Comparison of ENCODE assay signal across 28 mouse cellular contexts in genomic region chr1:152286677-152287076, GRCm38 (mm10).
A peak's percentile ranks its signal among the peaks of the same experiment; 100 is the strongest.
DNase-seq lines count a peak whose midpoint lies in the region; ATAC-seq and TF ChIP-seq lines count a peak whose summit lies in the region.
"Had no signal": no experiment of that assay in that cellular context is flagged by ENCODE, and none has a peak within 500 bp of the region (broad histone marks: within the 10 kb centered on the region; RNA-seq: fewer than 3 reads in every experiment).

No protein-coding gene starts in this region.

- H3K9me3 ChIP-seq in hindbrain, embryonic 11.5 days (ENCODE audit: control insufficient read depth, low read length), result no peaks in the 10 kb centered on the region
- H3K9me3 ChIP-seq in hindbrain, embryonic 10.5 days, result no peaks in the 10 kb centered on the region
- H3K9me3 ChIP-seq in midbrain, postnatal 0 days (ENCODE audit: low read length), result no peaks in the 10 kb centered on the region
- no peaks in the 10 kb centered on the region for H3K9me3 ChIP-seq in midbrain, embryonic 11.5 days (ENCODE audit: control insufficient read depth, low read length)
- no peaks in the 10 kb centered on the region for H3K9me3 ChIP-seq in hindbrain, embryonic 14.5 days (ENCODE audit: control insufficient read depth, low read length)
- H3K9me3 ChIP-seq in neural tube, embryonic 15.5 days (replicated peaks), result no peaks in the 10 kb centered on the region
- H3K9me3 ChIP-seq: embryonic facial prominence, embryonic 12.5 days; heart, embryonic 10.5 days; heart, embryonic 15.5 days; limb, embryonic 13.5 days; liver, embryonic 12.5 days had no signal

- 71% methylated on average over 8 of the region's 8 CpGs for WGBS in hindbrain, embryonic 11.5 days
- whole genome bisulfite sequencing in hindbrain, embryonic 10.5 days, result 71% methylated on average over 8 of the region's 8 CpGs
- WGBS in midbrain, postnatal 0 days, result 56% methylated on average over 8 of the region's 8 CpGs
- WGBS in midbrain, embryonic 11.5 days, result 76% methylated on average over 8 of the region's 8 CpGs
- WGBS in hindbrain, embryonic 14.5 days, result 38% methylated on average over 8 of the region's 8 CpGs
- WGBS in neural tube, embryonic 15.5 days, result 31% methylated on average over 8 of the region's 8 CpGs

- no peak overlapping the region for H3K9ac ChIP-seq in hindbrain, embryonic 11.5 days (ENCODE audit: low read depth, low read length)
- H3K9ac ChIP-seq in midbrain, postnatal 0 days (replicated peaks; ENCODE audit: low read length, poor library complexity, severe bottlenecking), result no peak overlapping the region
- H3K9ac ChIP-seq in midbrain, embryonic 11.5 days (ENCODE audit: low read length), result no peak overlapping the region
- no peak overlapping the region for H3K9ac ChIP-seq in hindbrain, embryonic 14.5 days
- no peak overlapping the region for H3K9ac ChIP-seq in neural tube, embryonic 15.5 days (replicated peaks)
- H3K9ac ChIP-seq: embryonic facial prominence, embryonic 12.5 days; heart, embryonic 15.5 days; limb, embryonic 13.5 days; liver, embryonic 12.5 days; liver, postnatal 0 days had no signal

- no peaks in the 10 kb centered on the region for H3K27me3 ChIP-seq in hindbrain, embryonic 11.5 days (ENCODE audit: control insufficient read depth, insufficient read depth, low read length)
- no peaks in the 10 kb centered on the region for H3K27me3 ChIP-seq in hindbrain, embryonic 10.5 days (ENCODE audit: insufficient read depth, poor library complexity, severe bottlenecking)
- H3K27me3 ChIP-seq in midbrain, postnatal 0 days (ENCODE audit: insufficient read depth, low read length), result no peaks in the 10 kb centered on the region
- H3K27me3 ChIP-seq in midbrain, embryonic 11.5 days (ENCODE audit: control insufficient read depth, insufficient read depth, low read length), result no peaks in the 10 kb centered on the region
- H3K27me3 ChIP-seq in hindbrain, embryonic 14.5 days (ENCODE audit: control insufficient read depth, insufficient read depth, low read length), result no peaks in the 10 kb centered on the region
- no peaks in the 10 kb centered on the region for H3K27me3 ChIP-seq in neural tube, embryonic 15.5 days (replicated peaks)
- H3K27me3 ChIP-seq: heart, embryonic 15.5 days; limb, embryonic 13.5 days; liver, embryonic 12.5 days had no signal

- no peak for DNase-seq in hindbrain, embryonic 11.5 days (ENCODE audit: low spot score)
- DNase-seq in hindbrain, embryonic 10.5 days (ENCODE audit: low spot score), result no peak
- peak; percentile 50 for DNase-seq in midbrain, postnatal 0 days (ENCODE audit: low spot score)
- DNase-seq in midbrain, embryonic 11.5 days (ENCODE audit: low spot score, missing footprints), result no peak
- no peak for DNase-seq in hindbrain, embryonic 14.5 days (ENCODE audit: low spot score)
- DNase-seq in adrenal gland, postnatal 10 days, result no peak
- DNase-seq: adrenal gland, postnatal 36 days; B cell, adult 2 months; cerebellum, adult 8-10 months; embryo, embryonic 11 days; gastrocnemius, postnatal 10 days; kidney, adult 9 months; kidney, postnatal 25 days; liver, postnatal 0 days; lung, postnatal 36 days; thymus, adult 18-20 months; thymus, postnatal 25 days had no signal

- no peak overlapping the region for H3K4me2 ChIP-seq in hindbrain, embryonic 11.5 days (replicated peaks; ENCODE audit: low read depth, low read length)
- no peak overlapping the region for H3K4me2 ChIP-seq in midbrain, postnatal 0 days (ENCODE audit: low read depth, low read length, poor library complexity, severe bottlenecking)
- H3K4me2 ChIP-seq in midbrain, embryonic 11.5 days, result no peak overlapping the region
- no peak overlapping the region for H3K4me2 ChIP-seq in hindbrain, embryonic 14.5 days (replicated peaks)
- no peak overlapping the region for H3K4me2 ChIP-seq in neural tube, embryonic 15.5 days
- H3K4me2 ChIP-seq: embryonic facial prominence, embryonic 12.5 days; heart, embryonic 15.5 days; limb, embryonic 13.5 days; liver, embryonic 12.5 days had no signal

- no peak for TF ChIP-seq CTCF in midbrain, postnatal 0 days (IDR thresholded peaks at IDR 0.05)

- peak; percentile 59; the same call in 1 of the 2 replicates for ATAC-seq in hindbrain, embryonic 11.5 days (ENCODE audit: low FRiP score)
- no peak for ATAC-seq in midbrain, postnatal 0 days (ENCODE audit: low FRiP score)
- no peak for ATAC-seq in midbrain, embryonic 11.5 days (ENCODE audit: low FRiP score)
- no peak for ATAC-seq in hindbrain, embryonic 14.5 days (ENCODE audit: low FRiP score)
- ATAC-seq in neural tube, embryonic 15.5 days (ENCODE audit: low FRiP score), result 0 out of 2 replicates have a peak, but pooled peaks have one; percentile 19
- ATAC-seq: intestine, postnatal 0 days; liver, embryonic 12.5 days; liver, postnatal 0 days; midbrain, embryonic 16.5 days had no signal

- H3K36me3 ChIP-seq in hindbrain, embryonic 11.5 days (ENCODE audit: control insufficient read depth, insufficient read depth, low read length), result no peaks in the 10 kb centered on the region
- no peaks in the 10 kb centered on the region for H3K36me3 ChIP-seq in hindbrain, embryonic 10.5 days
- no peaks in the 10 kb centered on the region for H3K36me3 ChIP-seq in midbrain, postnatal 0 days (ENCODE audit: insufficient read depth, low read length)
- H3K36me3 ChIP-seq in midbrain, embryonic 11.5 days (ENCODE audit: control insufficient read depth, insufficient read depth, low read length), result no peaks in the 10 kb centered on the region
- H3K36me3 ChIP-seq in hindbrain, embryonic 14.5 days (replicated peaks; ENCODE audit: control insufficient read depth, insufficient read depth), result no peaks in the 10 kb centered on the region
- H3K36me3 ChIP-seq in neural tube, embryonic 15.5 days, result no peaks in the 10 kb centered on the region
- H3K36me3 ChIP-seq: embryonic facial prominence, embryonic 12.5 days; heart, embryonic 10.5 days; heart, embryonic 15.5 days; limb, embryonic 13.5 days; liver, embryonic 12.5 days had no signal

- H3K4me3 ChIP-seq in hindbrain, embryonic 11.5 days (ENCODE audit: low read depth, low read length), result no peak overlapping the region
- H3K4me3 ChIP-seq in hindbrain, embryonic 10.5 days, result no peak overlapping the region
- no peak overlapping the region for H3K4me3 ChIP-seq in midbrain, postnatal 0 days (ENCODE audit: low read depth, low read length)
- H3K4me3 ChIP-seq in midbrain, embryonic 11.5 days (ENCODE audit: low read depth, low read length), result no peak overlapping the region
- no peak overlapping the region for H3K4me3 ChIP-seq in hindbrain, embryonic 14.5 days (replicated peaks; ENCODE audit: low read length)
- no peak overlapping the region for H3K4me3 ChIP-seq in neural tube, embryonic 15.5 days (replicated peaks)
- H3K4me3 ChIP-seq: embryonic facial prominence, embryonic 12.5 days; heart, embryonic 10.5 days; heart, embryonic 15.5 days; layer of hippocampus, adult 2 months; limb, embryonic 13.5 days; liver, embryonic 12.5 days; myocyte had no signal

- H3K27ac ChIP-seq in hindbrain, embryonic 11.5 days (ENCODE audit: low read depth, low read length), result 0 out of 2 replicates have a peak overlapping the region, but pooled peaks have one; percentile 30
- H3K27ac ChIP-seq in hindbrain, embryonic 10.5 days, result no peak overlapping the region; the same call in 1 of the 2 replicates
- H3K27ac ChIP-seq in midbrain, postnatal 0 days (ENCODE audit: low read depth, low read length), result no peak overlapping the region
- H3K27ac ChIP-seq in midbrain, embryonic 11.5 days (ENCODE audit: low read depth, low read length), result no peak overlapping the region
- H3K27ac ChIP-seq in hindbrain, embryonic 14.5 days, result peak overlapping the region; percentile 54
- peak overlapping the region; percentile 18; the same call in 1 of the 2 replicates for H3K27ac ChIP-seq in neural tube, embryonic 15.5 days (replicated peaks)
- H3K27ac ChIP-seq: embryonic facial prominence, embryonic 12.5 days; heart, embryonic 10.5 days; heart, embryonic 15.5 days; layer of hippocampus, adult 2 months; limb, embryonic 13.5 days; liver, embryonic 12.5 days; stomach, postnatal 0 days had no signal

- no peaks in the 10 kb centered on the region for H3K4me1 ChIP-seq in hindbrain, embryonic 11.5 days (replicated peaks; ENCODE audit: control insufficient read depth, insufficient read depth, low read length)
- peaks cover 16% of the 10 kb centered on the region for H3K4me1 ChIP-seq in hindbrain, embryonic 10.5 days (replicated peaks)
- H3K4me1 ChIP-seq in midbrain, postnatal 0 days (ENCODE audit: insufficient read depth, low read length), result peaks cover 16% of the 10 kb centered on the region
- peaks cover 2% of the 10 kb centered on the region; the same call in 1 of the 2 replicates for H3K4me1 ChIP-seq in midbrain, embryonic 11.5 days (ENCODE audit: control insufficient read depth, insufficient read depth, low read length)
- peaks cover 19% of the 10 kb centered on the region; the same call in 1 of the 2 replicates for H3K4me1 ChIP-seq in hindbrain, embryonic 14.5 days (replicated peaks; ENCODE audit: control insufficient read depth, insufficient read depth, low read length)
- H3K4me1 ChIP-seq in neural tube, embryonic 15.5 days, result peaks cover 23% of the 10 kb centered on the region

Comparison
In these comparisons a context has a peak if more than half of its experiments do, and no peak if none do; other contexts are left out.
1. ATAC-seq: peak in hindbrain, embryonic 11.5 days (single experiment) and neural tube, embryonic 15.5 days (single experiment); none in midbrain, postnatal 0 days (single experiment), midbrain, embryonic 11.5 days (single experiment) and hindbrain, embryonic 14.5 days (single experiment).
2. H3K27ac ChIP-seq: peak in hindbrain, embryonic 11.5 days (single experiment), hindbrain, embryonic 14.5 days (single experiment) and neural tube, embryonic 15.5 days (single experiment); none in hindbrain, embryonic 10.5 days (single experiment), midbrain, postnatal 0 days (single experiment) and midbrain, embryonic 11.5 days (single experiment).